Mouse (Mus musculus) liver, postnatal 0 days (tissue): ENCODE measurements around the gene Pde7b. TPM values are rescaled to one million over a fixed set of nuclear protein-coding genes. Genes with fewer than 3 reads are reported as not detected.

ENCODE experiments used
- ATAC-seq: fragments of 200-750 bp; cut with Nextera tagmentation; 2 replicates; pipeline ENCODE4 v1.8.0; 2017; ENCODE audit warnings: mild to moderate bottlenecking, moderate library complexity
- DNase-seq: peaks from one replicate; pipeline ENCODE4 v3.0.0-alpha.2; 2016
- H3K27ac ChIP-seq: fragments of 300-500 bp; sonication (generic); 2 replicates; pipeline ENCODE4 v1.5.1; 2014; ENCODE audit warnings: antibody characterized with exemption, moderate library complexity, mild to moderate bottlenecking, low read depth
- H3K27me3 ChIP-seq: fragments of 300-500 bp; sonication (generic); 2 replicates; pipeline ENCODE4 v1.6.1; 2014; ENCODE audit warnings: low read length, control low read depth, mixed read lengths; ENCODE audit not compliant: insufficient read depth
- H3K36me3 ChIP-seq: fragments of 300-500 bp; sonication (generic); replicated peaks from 2 replicates; pipeline ENCODE4 v1.6.1; 2014; ENCODE audit warnings: mild to moderate bottlenecking, control low read depth, low read length, moderate library complexity, mixed read lengths; ENCODE audit not compliant: insufficient read depth
- H3K4me1 ChIP-seq: fragments of 300-500 bp; sonication (generic); 2 replicates; pipeline ENCODE4 v1.6.1; 2014; ENCODE audit warnings: antibody characterized with exemption, mild to moderate bottlenecking, control low read depth; ENCODE audit not compliant: insufficient read depth
- H3K4me2 ChIP-seq: fragments of 300-500 bp; sonication (generic); 2 replicates; pipeline ENCODE4 v1.6.1; 2014; ENCODE audit warnings: low read depth, mild to moderate bottlenecking, low read length, moderate library complexity, mixed read lengths
- H3K4me3 ChIP-seq: fragments of 300-500 bp; sonication (generic); 2 replicates; pipeline ENCODE4 v1.5.1; 2014; ENCODE audit warnings: low read depth, low read length
- H3K9ac ChIP-seq: fragments of 300-500 bp; sonication (generic); replicated peaks from 2 replicates; pipeline ENCODE4 v1.6.1; 2014; ENCODE audit warnings: mild to moderate bottlenecking, moderate library complexity
- H3K9me3 ChIP-seq: fragments of 300-500 bp; sonication (generic); 2 replicates; pipeline ENCODE4 v1.6.1; 2016; ENCODE audit warnings: mild to moderate bottlenecking, control low read depth, low read length, mixed read lengths
- CTCF ChIP-seq: sonication (generic); IDR thresholded peaks from 2 replicates; pipeline ENCODE4 v1.5.1; 2016; ENCODE audit warnings: antibody characterized with exemption, low read depth
- EP300 ChIP-seq: IDR thresholded peaks from 2 replicates; pipeline ENCODE4 v1.6.1; 2016; ENCODE audit warnings: antibody characterized with exemption, low read depth, mild to moderate bottlenecking
- WGBS: fragments of 180-500 bp; shearing (Covaris S2); extraction: QIAGEN DNeasy Blood & Tissue Kit; methylation state at CpG from one replicate; pipeline ENCODE4 v1.1.7; 2014; ENCODE audit not compliant: insufficient replicate concordance; 5-methylcytosine and 5-hydroxymethylcytosine counted together
- polyA plus RNA-seq: library from polyadenylated mRNA; unstranded; fragments of >200 nt; fragmentation: Nextera tagmentation; extraction: Ambion mirVana; gene quantifications from 2 replicates; pipeline ENCODE4 v1.2.1, GENCODE M21; 2015

Pde7b gene
- polyA plus RNA-seq, 1 experiment from 2014 or later, result 0.66 TPM

DNA sequence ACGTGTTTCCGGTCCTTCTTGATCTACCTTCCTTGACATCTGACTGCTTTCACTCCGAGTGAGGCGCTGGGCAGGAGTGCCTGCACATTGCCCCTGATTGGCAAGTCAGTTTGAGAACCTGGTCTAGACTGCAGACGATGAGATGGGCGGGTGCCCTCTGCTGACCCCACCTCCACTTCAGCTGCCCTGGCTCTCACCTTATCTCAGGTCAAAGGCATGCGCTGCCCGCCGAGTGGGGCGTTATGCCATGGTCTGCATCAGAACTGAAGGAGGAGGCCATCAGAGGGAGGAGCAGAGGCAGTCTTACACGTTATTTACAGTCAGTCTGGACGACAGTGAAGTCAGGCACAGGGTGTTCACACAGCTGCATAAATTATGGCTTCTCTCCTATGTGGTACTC lies 293.5 kb downstream of the Pde7b start:
- H3K36me3 ChIP-seq, result no peaks in the 10 kb centered on the region
- H3K4me3 ChIP-seq, result no peak overlapping the region
- 68% methylated on average over 12 of the region's 12 CpGs for WGBS
- TF ChIP-seq CTCF (no peak), EP300 (no peak)
- no peak for ATAC-seq
- H3K4me1 ChIP-seq, result no peaks in the 10 kb centered on the region
- H3K9me3 ChIP-seq, result no peaks in the 10 kb centered on the region
- H3K9ac ChIP-seq, result no peak overlapping the region
- no peak overlapping the region for H3K4me2 ChIP-seq
- no peak for DNase-seq
- H3K27ac ChIP-seq, result no peak overlapping the region
- no peaks in the 10 kb centered on the region for H3K27me3 ChIP-seq

DNA sequence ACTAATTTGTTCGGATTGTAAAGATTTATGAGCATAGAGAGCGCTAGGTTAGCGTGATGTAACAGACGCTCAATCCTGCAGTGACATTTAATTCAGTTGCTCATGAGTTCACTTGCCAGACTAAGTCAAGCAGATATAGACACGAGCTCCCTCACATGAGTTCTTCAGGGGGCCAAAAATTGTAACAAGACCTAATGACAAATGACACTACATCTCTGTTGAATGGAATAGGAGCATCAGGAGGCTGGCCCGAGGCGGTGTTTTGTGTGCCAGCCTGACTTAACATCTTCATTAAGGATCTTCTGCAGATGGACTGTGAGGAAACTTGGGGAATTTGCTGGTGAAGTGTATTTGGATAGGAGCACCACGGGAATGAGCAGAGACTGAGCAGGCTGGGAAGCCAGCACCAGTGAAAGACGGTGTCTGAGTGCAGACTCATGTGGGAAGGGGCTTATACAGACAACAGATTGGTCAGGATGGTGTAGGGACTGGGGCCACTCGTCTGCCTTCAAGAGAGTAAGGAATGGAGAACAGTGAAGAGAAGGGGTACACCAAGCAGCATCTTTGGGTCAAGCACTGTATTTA lies 303.5 kb downstream of the Pde7b start:
- Histone ChIP-seq H3K27ac (no peak overlapping the region), H3K9ac (no peak overlapping the region), H3K27me3 (no peaks in the 10 kb centered on the region), H3K36me3 (no peaks in the 10 kb centered on the region), H3K4me2 (no peak overlapping the region), H3K4me3 (no peak overlapping the region), H3K9me3 (no peaks in the 10 kb centered on the region), H3K4me1 (no peaks in the 10 kb centered on the region)
- ATAC-seq, result no peak
- DNase-seq, result no peak
- TF ChIP-seq EP300 (no peak), CTCF (no peak)
- 82% methylated on average over 10 of the region's 10 CpGs for WGBS

DNA sequence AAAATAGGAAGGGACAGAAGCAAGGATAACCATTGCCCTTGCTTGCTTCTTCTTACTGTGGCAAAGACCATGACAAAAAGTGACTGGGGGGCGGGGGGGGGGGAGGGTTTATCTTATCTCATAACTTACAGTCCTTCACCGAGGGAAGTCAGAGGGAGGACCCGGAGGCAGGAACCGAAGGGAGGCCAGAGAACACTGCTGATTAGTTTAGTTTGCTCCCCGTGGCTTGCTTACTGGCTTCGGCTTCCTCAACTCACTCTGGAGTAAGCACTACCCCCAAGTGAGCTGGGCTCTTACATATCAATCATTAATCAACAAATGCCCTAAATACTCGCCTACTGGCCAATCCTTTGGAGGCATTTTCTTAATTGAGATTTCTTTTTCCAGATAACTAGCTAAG lies 304.6 kb downstream of the Pde7b start:
- TF ChIP-seq CTCF (no peak), EP300 (no peak)
- ATAC-seq (no peak), DNase-seq (no peak)
- H3K4me3 ChIP-seq, result no peak overlapping the region
- H3K27me3 ChIP-seq, result no peaks in the 10 kb centered on the region
- no peak overlapping the region for H3K4me2 ChIP-seq
- no peaks in the 10 kb centered on the region for H3K4me1 ChIP-seq
- no peaks in the 10 kb centered on the region for H3K36me3 ChIP-seq
- WGBS, result 30% methylated on average over 7 of the region's 7 CpGs
- H3K27ac ChIP-seq, result no peak overlapping the region
- no peak overlapping the region for H3K9ac ChIP-seq
- H3K9me3 ChIP-seq, result no peaks in the 10 kb centered on the region

DNA sequence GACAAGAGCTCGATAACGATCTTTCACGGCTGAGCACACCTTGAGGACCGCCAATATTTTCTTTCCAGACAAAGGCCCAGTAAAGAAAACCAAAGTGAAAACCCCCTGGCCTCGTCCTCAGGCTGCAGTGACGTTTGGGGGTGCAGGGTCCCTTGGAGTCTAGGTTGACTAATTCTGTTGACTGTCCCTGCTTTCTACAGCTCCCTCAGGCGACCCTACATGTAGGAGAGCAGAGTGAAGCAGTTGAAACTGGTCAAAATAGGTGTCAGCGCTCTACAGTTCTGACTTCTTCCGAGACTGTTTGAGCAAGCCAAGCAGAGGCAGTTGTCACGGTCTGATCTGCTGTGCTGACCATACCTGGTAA lies 306.0 kb downstream of the Pde7b start:
- no peak overlapping the region for H3K4me3 ChIP-seq
- H3K27me3 ChIP-seq, result no peaks in the 10 kb centered on the region
- H3K27ac ChIP-seq, result no peak overlapping the region
- H3K36me3 ChIP-seq, result no peaks in the 10 kb centered on the region
- H3K9ac ChIP-seq, result no peak overlapping the region
- WGBS, result 75% methylated on average over 10 of the region's 10 CpGs
- TF ChIP-seq CTCF (no peak), EP300 (no peak)
- no peaks in the 10 kb centered on the region for H3K9me3 ChIP-seq
- no peak overlapping the region for H3K4me2 ChIP-seq
- DNase-seq (no peak), ATAC-seq (no peak)
- H3K4me1 ChIP-seq, result no peaks in the 10 kb centered on the region

DNA sequence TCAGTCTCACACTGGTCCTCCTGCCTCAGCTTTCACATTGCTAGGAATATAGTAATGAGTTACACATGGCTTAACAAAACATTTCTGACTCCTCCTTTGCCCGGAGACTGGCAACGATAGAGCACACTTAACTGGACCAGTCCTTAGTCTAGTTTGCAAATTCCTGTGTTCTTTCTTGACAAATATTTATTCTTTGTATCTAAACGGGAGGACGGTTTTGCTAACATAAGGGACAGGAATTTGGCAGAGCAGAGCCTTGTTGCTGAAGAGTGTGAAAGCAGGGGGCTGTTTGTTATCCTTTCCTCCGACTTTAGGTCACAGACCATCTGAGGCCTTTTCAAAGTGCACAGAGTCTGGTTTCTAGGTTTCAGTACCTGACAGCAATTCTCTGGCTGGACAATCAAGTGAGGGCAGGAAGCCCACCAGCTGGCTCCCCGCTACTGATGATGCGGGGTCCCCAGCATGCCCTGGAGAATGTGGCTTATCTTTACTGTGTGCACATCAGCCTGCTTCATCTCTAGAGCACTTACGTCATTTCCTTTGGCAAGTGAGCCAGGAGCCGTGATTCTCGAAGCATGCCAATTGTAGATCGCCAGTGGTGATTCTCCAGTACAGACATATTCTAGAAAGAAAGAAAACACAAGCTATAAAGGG lies 306.5 kb downstream of the Pde7b start:
- no peak overlapping the region for H3K4me2 ChIP-seq
- H3K27me3 ChIP-seq, result no peaks in the 10 kb centered on the region
- H3K4me3 ChIP-seq, result no peak overlapping the region
- H3K36me3 ChIP-seq, result no peaks in the 10 kb centered on the region
- no peaks in the 10 kb centered on the region for H3K4me1 ChIP-seq
- ATAC-seq, result no peak
- H3K27ac ChIP-seq, result no peak overlapping the region
- TF ChIP-seq CTCF (no peak), EP300 (no peak)
- DNase-seq, result no peak
- H3K9ac ChIP-seq, result no peak overlapping the region
- 55% methylated on average over 11 of the region's 11 CpGs for WGBS
- H3K9me3 ChIP-seq, result no peaks in the 10 kb centered on the region

DNA sequence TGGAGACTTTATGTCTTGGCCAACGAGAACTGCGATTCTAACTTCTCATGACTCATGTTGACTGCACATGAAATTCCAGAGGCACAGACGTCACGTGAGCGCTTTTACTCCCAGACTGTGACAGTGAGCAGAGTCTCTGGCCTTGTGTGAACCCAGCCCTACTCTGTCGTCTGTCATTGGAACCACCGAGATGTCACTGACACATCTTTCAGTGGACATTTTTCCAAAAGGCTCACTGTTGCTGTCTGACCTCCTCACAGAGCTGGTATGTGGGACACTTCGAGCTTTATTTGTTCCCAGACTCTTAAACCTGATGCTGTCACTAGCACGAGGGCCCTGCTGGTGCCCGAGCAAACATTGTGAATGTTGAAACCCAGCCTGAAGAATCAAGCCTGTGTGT lies 315.7 kb downstream of the Pde7b start:
- no peaks in the 10 kb centered on the region for H3K27me3 ChIP-seq
- H3K4me1 ChIP-seq, result no peaks in the 10 kb centered on the region
- H3K27ac ChIP-seq, result no peak overlapping the region
- no peaks in the 10 kb centered on the region for H3K36me3 ChIP-seq
- WGBS, result 75% methylated on average over 10 of the region's 10 CpGs
- H3K4me3 ChIP-seq, result no peak overlapping the region
- no peak for TF ChIP-seq EP300
- no peak for TF ChIP-seq CTCF
- H3K4me2 ChIP-seq, result no peak overlapping the region
- no peak overlapping the region for H3K9ac ChIP-seq
- ATAC-seq (no peak), DNase-seq (no peak)
- no peaks in the 10 kb centered on the region for H3K9me3 ChIP-seq
